Mouse (Mus musculus) kidney, adult 18-20 months (tissue): ENCODE measurements around the gene Zfp286.
A peak's percentile ranks its signal among the peaks of the same experiment; 100 is the strongest.

Source experiments
- DNase-seq: peaks from one replicate; pipeline ENCODE4 v3.0.0; 2021

The Zfp286 gene

DNA sequence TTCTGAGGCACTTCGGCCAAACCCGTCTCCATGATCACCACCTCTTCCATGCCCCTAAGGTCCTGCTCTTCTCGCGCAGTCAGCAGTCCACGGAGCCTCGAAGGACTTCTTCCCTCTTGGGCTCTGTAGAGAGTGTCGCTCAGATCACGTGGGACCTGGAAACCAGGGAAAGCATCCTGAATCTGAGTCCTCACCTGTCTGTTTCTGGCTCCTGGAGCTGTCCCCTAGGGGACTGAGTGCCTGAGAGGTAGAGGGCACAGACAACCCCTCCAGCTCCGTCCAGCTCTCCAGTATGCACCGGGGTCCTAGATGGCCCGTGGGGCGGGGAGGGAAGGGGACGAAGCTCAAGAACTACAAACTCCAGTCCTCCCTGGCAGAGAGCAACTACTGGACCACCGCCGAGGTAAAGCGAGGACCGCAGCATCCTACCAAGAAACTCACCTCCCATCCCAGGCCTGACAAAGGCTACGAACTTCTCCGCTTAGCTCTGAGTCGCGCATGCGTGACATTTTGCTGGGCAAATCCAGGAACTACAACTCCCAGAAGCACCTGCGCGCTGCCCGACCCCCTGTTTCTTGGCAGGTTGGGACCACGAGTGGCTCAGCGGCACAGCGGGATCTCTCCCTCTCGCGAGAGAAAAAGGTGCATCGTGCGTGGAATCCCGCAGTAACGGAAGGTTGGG lies at the start of gene Zfp286:
Gene Zfp286 (minus strand): TSS at position 528 of the 682 bp plus-strand sequence.
- DNase-seq = peak; percentile 70

DNA sequence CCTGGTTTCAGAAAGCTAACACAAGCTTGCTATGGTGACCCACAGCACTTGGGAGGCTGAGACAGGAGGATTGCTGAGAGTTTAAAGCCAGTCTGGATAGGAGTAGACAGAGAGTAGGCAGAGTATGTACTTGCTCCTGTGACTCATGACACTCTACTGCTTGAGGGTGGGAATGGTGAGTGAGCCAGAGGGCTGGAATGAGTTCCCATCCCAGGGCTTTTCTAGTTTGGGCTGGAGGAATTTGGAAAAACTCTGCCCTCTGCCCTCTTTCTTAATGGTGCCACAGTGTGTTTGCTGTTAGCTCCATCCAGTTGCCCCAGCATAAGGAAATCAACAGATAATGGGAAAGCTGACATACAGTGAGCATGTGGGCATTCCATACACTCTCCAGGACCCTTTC lies 42.6 kb upstream of the Zfp286 start:
- no peak for DNase-seq

DNA sequence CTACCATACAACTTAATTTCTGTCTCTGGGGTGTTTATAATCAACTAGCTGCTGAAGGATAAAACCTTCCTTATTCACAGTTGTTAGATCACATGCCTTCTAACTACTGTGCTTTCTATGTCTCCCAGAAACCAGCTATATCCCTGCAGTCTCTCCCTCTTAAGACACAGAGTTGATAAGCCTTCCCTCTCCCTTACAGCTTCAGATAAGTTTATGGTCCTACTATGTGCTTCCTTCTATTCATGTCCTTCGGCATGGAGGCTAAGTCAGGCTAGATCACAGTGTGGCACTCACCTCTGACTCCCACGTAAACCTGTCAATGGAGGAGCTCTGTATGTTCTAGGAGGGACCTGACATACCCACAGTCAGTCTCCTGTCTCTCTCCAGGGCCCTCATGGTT lies 41.1 kb upstream of the Zfp286 start:
- no peak for DNase-seq

GRCm38 (mm10) chr11:62827911-62828310 lies 38.6 kb upstream of the Zfp286 start:
- DNase-seq = no peak

- DNase-seq = no peak
These were observed 37.9 kb upstream of the Zfp286 start for GRCm38 (mm10) chr11:62827135-62827534.

DNA sequence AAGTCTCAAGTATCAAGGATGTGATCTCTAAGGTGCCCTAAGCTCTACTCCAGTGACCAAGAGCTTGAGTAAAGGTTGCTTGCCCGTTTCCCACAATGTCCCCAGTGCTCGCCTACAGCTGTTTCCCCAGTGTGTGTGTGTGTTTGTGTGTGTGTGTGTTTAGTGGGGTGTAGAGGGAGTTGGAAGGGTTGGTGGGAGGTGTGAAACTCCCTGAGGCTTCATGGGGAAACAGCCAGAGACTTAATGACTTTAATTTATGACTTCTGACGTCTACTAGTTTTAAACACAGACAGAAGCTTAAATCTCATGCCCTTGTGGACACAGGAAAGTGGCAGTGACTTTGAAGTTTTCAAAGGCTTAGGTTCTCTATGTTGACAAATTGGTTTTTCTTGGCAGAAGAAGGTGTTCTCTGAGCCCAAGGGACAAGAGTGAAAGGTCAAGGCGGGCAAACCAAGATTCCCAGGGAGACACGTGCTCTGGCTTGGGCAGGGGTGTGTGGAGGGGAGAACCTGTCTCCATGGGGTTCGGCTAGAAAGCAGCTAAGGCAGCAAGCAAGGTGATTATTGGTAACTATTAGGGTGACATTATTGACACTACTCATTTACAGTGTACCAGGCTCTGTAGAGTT lies 37.0 kb upstream of the Zfp286 start:
- peak; percentile 63 for DNase-seq

DNA sequence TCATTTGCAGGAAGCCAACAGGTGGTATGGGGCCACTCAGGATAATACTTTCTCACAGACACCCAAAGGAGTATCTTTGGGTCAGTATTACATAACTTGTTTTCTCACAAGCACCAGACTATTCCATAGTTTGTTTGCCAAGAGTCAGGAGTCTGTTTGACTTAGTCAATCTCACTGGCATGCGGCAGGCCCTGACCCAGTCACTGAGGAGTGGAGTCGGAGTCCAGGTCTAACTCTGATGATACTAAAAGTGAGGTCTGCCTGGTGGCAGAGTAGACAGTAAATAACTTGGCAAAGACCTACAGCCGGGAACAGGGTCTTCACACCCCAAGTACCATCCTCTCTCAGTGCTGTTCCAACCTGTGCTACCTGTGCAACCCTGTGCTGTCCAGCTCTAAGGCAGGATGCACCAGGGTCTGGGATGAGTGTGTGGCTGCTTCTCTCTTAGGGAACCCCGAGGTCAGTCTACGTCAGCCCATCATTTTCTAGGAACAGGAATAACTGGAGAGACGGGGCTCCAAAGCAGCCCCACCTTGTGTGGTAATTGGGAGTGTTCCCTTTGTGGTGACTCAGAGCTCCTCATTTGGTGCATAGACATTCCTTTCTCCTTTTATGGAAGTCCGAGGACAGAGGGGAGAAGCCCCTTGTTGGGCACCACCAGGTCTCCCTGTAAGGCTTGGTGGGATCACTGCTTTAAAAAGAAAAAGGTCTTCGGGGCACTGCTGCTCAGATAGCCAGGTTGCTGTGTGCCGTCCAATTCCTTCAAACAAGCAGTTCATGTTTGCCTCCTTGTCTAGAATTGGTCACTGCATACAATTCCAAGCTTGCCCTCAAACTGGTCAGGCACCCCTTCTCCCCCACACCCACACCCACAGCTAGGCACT lies 36.2 kb upstream of the Zfp286 start:
- peak; percentile 17 for DNase-seq

DNA sequence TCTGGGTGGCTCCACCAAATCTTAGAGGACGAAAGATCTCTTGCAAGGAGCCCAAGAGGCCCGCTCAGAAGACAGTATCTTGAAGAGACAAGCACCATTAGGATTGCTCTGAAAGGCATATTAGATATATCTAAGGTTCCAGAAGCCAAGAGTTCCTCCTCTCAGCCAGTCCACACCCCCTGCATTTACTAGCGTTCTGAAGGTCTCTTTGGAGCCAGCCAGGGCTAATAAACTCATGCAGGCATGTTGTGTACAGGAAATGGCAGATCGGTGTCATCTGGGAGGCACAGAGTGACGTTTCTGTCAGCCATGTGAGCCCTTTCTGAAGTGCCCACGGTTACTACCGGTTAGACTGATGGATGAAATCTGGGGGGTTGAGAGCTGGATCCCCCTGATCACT lies 34.9 kb upstream of the Zfp286 start:
- no peak for DNase-seq

DNA sequence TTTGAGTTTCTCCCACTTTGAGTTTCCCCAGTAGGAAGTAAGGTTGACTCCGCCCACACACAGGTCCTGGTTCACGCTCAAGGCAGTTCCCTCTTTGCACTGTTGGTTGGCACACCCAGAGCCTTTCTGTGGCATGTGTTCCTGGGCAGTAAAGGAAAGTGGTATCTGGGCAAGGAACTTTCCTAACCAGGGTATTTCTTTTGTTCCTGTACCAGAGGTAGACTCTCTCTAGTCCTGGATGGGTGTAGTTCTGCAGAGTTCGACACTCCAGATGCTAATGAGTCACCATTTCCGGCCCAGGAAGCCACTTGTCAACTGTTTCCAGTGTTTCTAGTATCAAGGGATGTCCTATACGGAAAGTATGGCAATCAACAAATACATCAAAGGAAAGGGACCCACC lies 32.6 kb upstream of the Zfp286 start:
- peak; percentile 53 for DNase-seq

DNA sequence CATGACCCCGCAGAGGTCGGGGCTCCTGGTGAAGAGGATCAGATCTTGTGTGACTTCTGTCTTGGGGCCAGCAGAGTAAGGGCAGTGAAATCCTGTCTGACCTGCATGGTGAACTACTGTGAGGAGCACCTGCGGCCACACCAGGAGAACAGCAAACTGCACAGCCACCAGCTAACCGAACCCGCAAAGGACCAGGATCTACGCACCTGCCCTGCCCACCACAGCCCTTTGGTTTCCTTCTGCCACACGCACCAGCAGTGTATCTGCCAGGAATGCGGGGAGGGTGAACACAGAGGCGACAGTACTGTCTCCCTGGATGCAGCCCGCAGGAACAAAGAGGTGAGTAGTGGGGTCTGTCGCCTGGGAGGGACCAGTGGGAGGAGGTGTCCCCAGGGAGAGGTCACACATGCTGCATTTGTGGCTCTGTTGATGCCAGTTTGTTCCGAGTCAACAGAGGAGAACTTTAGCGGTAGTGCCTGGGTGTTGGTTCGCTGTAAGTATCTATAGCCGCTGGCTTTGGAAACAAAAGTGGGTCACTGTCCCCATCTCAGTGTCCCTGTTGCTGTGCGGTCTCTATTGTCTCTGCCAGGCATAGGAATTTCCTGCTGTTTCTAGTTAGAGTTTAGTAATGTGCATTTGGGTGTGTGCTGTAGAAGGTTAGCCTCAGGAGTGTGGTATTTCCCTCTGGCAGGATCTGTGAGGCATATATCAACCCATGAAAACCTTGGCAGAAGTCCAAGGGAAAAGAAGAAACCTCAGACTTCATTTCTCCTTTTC lies 31.6 kb upstream of the Zfp286 start:
- peak; percentile 50 for DNase-seq

- peak; percentile 72 for DNase-seq
These were observed 30.8 kb upstream of the Zfp286 start, which contains the start of gene Trim16 for GRCm38 (mm10) chr11:62820059-62820541. Gene Trim16, plus strand, starts transcription at chr11:62820231.

- no peak for DNase-seq
These were observed 29.9 kb upstream of the Zfp286 start for GRCm38 (mm10) chr11:62819059-62819686.

DNA sequence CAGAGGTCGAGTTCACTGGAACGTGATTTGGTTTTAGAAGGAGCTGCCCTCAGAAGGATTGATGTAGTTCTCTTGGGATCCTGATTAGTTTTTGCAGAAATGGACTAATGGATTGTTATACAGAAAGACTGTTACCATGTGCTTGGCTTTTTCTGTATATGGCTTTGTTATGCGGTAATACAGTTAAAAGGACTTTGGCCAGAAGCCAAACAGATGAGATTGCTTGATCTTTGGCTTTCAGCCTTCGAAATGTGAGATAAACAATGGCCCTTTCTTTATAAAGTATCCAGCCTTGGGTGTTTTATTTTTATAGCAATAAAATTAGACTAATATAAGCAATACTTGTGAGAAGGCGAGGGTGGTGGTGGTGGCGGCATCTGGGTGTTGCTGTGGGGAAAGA lies 27.3 kb upstream of the Zfp286 start:
- DNase-seq = no peak

DNA sequence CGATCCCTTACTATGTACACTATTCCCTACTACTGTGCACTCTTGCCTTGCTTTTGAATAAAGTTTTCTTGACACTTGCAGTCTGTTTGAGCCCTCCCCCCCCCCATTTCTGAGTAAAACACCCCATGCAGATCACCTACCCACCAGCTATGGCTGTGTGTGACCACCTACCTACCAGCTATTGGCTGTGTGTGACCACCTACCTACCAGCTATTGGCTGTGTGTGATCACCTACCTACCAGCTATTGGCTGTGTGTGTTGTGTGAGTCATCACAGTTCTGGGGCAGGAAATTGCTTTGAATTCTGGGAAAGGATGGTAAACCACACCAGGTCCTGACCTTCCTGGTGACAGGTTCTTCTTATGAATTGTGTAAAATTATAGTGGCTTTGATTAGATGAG lies 26.2 kb upstream of the Zfp286 start:
- no peak for DNase-seq

DNA sequence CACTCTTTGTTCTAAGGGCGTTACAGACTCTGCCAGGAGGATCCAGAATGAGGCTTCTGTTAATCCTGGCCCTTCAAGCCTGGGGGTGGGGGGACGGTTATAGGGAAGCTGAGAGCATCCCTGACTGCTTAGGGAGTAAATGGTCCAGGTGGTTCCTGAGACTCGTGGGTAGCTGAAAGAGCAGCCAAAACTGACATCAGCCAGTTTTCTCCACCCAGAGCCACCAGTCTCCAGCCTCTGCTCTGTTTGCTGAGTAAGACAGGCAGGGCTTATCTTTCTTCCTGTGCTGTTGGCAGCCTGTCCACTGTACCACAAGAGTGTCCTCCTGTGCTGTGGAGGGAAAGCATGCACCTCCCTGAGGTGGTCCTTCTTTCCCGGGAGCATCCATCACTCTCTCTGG lies 25.4 kb upstream of the Zfp286 start:
- no peak for DNase-seq

GRCm38 (mm10) chr11:62813970-62814624 lies 24.8 kb upstream of the Zfp286 start:
- peak; percentile 23 for DNase-seq

DNA sequence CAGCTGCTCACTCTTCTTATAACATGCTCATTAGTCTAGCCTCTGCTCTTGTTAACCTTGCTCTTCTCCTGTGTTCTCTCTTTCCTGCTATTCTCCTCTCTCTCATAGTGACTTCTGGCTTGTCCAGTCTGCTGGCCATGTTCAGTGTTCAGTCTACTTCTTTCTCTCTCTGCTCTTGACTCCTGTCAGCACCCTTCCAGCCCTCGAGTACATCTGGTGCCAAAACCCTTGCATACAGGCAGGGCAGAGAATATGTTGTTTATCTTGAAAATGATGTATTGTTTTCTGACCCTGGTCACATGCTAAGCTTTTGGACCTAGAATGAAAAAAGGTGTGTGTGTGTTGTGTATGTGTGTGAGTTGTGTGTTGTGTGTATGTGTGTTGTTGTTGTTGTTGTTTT lies 24.2 kb upstream of the Zfp286 start:
- DNase-seq = no peak

GRCm38 (mm10) chr11:62812268-62812667 lies 23.0 kb upstream of the Zfp286 start:
- no peak for DNase-seq

GRCm38 (mm10) chr11:62809201-62809600 lies 19.9 kb upstream of the Zfp286 start:
- peak; percentile 25 for DNase-seq

- DNase-seq = no peak
These were observed 18.7 kb upstream of the Zfp286 start for GRCm38 (mm10) chr11:62807965-62808364.

- no peak for DNase-seq
These were observed 14.9 kb upstream of the Zfp286 start for GRCm38 (mm10) chr11:62804119-62804518.

DNA sequence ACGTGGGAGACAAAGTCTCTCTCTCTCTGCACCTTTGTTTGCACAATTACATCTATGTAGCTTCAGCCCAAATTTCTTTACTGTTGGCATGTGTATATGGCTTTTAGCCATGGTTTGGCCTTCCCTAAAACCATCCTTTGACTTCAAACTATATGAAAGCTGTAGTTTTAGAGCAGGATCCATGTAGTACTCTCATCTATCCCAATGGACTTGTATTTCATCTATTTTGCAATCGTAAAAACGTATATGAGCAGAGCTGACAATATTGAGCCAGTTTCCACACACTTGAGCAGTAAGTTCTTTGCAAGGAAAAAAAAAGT lies 315 bp upstream of the Zfp286 start:
- DNase-seq = no peak
